Mouse (Mus musculus): ENCODE results near the gene Gm28230. TPM values are rescaled to one million over a fixed set of nuclear protein-coding genes. Genes with fewer than 3 reads are reported as not detected.

Gm28230 gene
- total and polyA plus RNA-seq, 3 experiments, result 0.89 to 1.7 (median 1.1) TPM

DNA sequence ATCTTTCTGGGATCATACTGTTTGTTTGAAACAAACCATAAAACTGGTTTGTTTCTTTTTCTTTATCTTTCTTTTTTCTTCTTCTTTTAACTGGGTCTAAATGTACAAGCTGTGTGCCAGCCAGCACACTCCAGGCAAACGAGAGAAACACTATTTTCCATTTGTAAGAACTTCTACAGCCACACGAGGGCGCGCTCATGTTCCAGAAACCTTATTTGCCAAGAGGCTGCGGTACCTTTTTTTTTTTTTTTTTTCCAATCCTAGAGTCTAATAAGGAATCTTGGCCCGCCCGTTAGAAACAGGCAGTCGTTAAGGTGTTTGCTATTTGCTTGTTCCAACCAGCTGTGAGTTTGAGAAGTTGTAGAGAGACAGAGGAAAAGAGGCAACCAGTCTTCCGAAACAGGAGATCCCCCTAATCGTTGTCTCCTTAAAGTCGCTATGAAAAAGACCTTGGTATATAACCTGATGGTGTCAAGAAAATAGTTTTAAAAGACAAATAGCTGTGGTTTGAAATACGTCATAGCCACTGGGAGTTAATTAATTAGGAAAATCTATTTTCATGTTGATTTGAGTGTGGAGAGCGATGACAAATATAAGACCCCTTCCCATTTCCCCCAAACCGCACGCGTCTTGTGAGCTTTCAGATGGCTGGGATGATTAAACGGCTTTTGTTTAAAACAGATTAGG, 40.1 kb upstream of the Gm28230 start:
- Histone ChIP-seq H3K27me3 (replicated peaks) (no peaks in the 10 kb centered on the region), H3K4me1 (ENCODE audit: control insufficient read depth in 1 of 2, insufficient read depth in 2 of 2) (no peaks in the 10 kb centered on the region), H3K9ac (ENCODE audit: insufficient read depth, low read depth) (no peak overlapping the region), H3K27ac (ENCODE audit: insufficient read depth, low read depth) (no peak overlapping the region), H3K4me2 (ENCODE audit: insufficient read depth, low read depth, poor library complexity, severe bottlenecking) (no peak overlapping the region), H3K9me3 (replicated peaks; ENCODE audit: low read length) (peaks cover 21% of the 10 kb centered on the region), H3K4me3 (replicated peaks in 1 of 3; ENCODE audit: low read depth in 2 of 3, low read length in 2 of 3, poor library complexity in 1 of 3) (no peak overlapping the region), H3K36me3 (replicated peaks in 1 of 2; ENCODE audit: control insufficient read depth in 1 of 2, insufficient read depth in 1 of 2, low read length in 1 of 2) (no peaks in the 10 kb centered on the region), H3K79me2 (replicated peaks; ENCODE audit: control insufficient read depth, extremely low read depth, insufficient read depth, poor library complexity, severe bottlenecking) (no peaks in the 10 kb centered on the region)
- dilution Hi-C loops (cut with MboI; ENCODE audit: extremely low pct_ligation_motif_present, extremely low pct_unique_long_range_greater_than_20kb, low sequenced_read_pairs), result no loop called here
- in situ Hi-C loops (cut with MboI; ENCODE audit: low pct_ligation_motif_present, low pct_unique_long_range_greater_than_20kb, low sequenced_read_pairs), result loop anchor here (25.0 kb wide), 1 partner anchor 626 kb away; no protein-coding TSS in a partner anchor
- TF ChIP-seq SMC3 (IDR thresholded peaks at IDR 0.05; ENCODE audit: low read depth, low read length) (peak; percentile 34), EP300 (IDR thresholded peaks at IDR 0.05; ENCODE audit: low read length) (no peak), ELF1 (IDR thresholded peaks at IDR 0.05; ENCODE audit: low read depth, low read length) (no peak), SIN3A (IDR thresholded peaks at IDR 0.05; ENCODE audit: low read length) (no peak), ZNF384 (IDR thresholded peaks at IDR 0.05; ENCODE audit: low read depth, low read length) (peak; percentile 88), JUND (conservative IDR thresholded peaks at IDR 0.05; ENCODE audit: low read depth, low read length) (no peak), KAT2A (IDR thresholded peaks at IDR 0.05; ENCODE audit: insufficient replicate concordance, low read length) (no peak), CTCF (conservative IDR thresholded peaks at IDR 0.05 in 1 of 2, IDR thresholded peaks at IDR 0.05 in 1 of 2; ENCODE audit: low read depth in 2 of 2, low read length in 2 of 2) (peak in 1 of 2 experiments; percentile 57; a peak in 2 of 4 replicates)
- DNase-seq (ENCODE audit: extremely low read depth), result peak; percentile 41

DNA sequence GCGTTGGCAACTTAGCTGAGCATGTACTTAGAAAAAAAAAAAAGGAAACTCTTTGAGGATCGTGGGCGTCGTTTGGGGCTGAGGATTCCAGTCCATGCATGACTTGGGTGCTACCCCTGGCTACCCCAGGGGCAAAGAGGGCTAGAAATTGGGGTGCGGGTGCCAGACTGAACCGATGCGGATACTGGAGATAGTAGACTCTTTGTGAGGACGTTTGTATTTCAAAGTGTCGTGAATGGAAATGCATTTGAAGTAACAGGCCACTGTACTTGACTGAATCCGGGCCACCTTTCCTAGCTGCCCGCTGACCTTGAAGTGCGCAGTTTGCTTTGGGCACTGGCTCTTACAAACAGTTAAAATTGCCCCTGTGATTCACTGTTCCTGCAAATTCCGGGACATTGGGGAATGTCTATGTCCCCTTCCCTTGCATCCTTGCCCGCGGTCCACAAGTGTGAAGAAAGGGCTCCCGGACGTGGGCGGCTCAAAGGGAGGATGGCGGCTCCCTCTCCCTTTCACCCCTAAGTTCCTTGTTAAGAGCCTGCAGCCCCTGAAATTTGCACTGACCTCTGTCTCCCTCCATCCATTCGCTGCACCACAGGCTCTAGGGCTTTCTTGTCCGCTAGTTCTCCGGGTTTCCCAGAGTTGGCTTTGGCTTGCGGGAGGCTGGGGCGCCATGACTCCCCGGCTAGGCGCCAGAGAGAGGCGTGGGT, 39.4 kb upstream of the Gm28230 start:
- in situ Hi-C loops (cut with MboI; ENCODE audit: low pct_ligation_motif_present, low pct_unique_long_range_greater_than_20kb, low sequenced_read_pairs), result loop anchor here (25.0 kb wide), 1 partner anchor 625 kb away; no protein-coding TSS in a partner anchor
- dilution Hi-C loops (cut with MboI; ENCODE audit: extremely low pct_ligation_motif_present, extremely low pct_unique_long_range_greater_than_20kb, low sequenced_read_pairs), result no loop called here
- no peak overlapping the region for H3K27ac ChIP-seq (ENCODE audit: insufficient read depth, low read depth)

More for the DNA sequence above, 39.4 kb upstream of the Gm28230 start:
- no peak for DNase-seq (ENCODE audit: extremely low read depth)
- Histone ChIP-seq H3K4me2 (ENCODE audit: insufficient read depth, low read depth, poor library complexity, severe bottlenecking) (no peak overlapping the region), H3K36me3 (replicated peaks in 1 of 2; ENCODE audit: control insufficient read depth in 1 of 2, insufficient read depth in 1 of 2, low read length in 1 of 2) (no peaks in the 10 kb centered on the region), H3K27me3 (replicated peaks) (no peaks in the 10 kb centered on the region), H3K9me3 (replicated peaks; ENCODE audit: low read length) (peaks cover 22% of the 10 kb centered on the region), H3K9ac (ENCODE audit: insufficient read depth, low read depth) (no peak overlapping the region), H3K79me2 (replicated peaks; ENCODE audit: control insufficient read depth, extremely low read depth, insufficient read depth, poor library complexity, severe bottlenecking) (no peaks in the 10 kb centered on the region), H3K4me1 (ENCODE audit: control insufficient read depth in 1 of 2, insufficient read depth in 2 of 2) (no peaks in the 10 kb centered on the region), H3K4me3 (replicated peaks in 1 of 3; ENCODE audit: low read depth in 2 of 3, low read length in 2 of 3, poor library complexity in 1 of 3) (no peak overlapping the region)
- TF ChIP-seq MAFK (IDR thresholded peaks at IDR 0.05; ENCODE audit: insufficient replicate concordance, low read length) (no peak), BHLHE40 (IDR thresholded peaks at IDR 0.05; ENCODE audit: low read depth, low read length) (no peak), CHD1 (IDR thresholded peaks at IDR 0.05; ENCODE audit: low read depth, low read length) (no peak), GABPA (IDR thresholded peaks at IDR 0.05; ENCODE audit: insufficient replicate concordance, low read depth, low read length) (no peak), KAT2A (IDR thresholded peaks at IDR 0.05; ENCODE audit: insufficient replicate concordance, low read length) (no peak)
